Mouse (Mus musculus) mesoderm, embryonic 11.5 days (tissue): ENCODE data around the gene Slc2a9.

Source experiments
- DNase-seq: peaks from one replicate; pipeline ENCODE4 v3.0.0-alpha.2; 2012; ENCODE audit warnings: low read depth, low spot score

Gene Slc2a9

DNA sequence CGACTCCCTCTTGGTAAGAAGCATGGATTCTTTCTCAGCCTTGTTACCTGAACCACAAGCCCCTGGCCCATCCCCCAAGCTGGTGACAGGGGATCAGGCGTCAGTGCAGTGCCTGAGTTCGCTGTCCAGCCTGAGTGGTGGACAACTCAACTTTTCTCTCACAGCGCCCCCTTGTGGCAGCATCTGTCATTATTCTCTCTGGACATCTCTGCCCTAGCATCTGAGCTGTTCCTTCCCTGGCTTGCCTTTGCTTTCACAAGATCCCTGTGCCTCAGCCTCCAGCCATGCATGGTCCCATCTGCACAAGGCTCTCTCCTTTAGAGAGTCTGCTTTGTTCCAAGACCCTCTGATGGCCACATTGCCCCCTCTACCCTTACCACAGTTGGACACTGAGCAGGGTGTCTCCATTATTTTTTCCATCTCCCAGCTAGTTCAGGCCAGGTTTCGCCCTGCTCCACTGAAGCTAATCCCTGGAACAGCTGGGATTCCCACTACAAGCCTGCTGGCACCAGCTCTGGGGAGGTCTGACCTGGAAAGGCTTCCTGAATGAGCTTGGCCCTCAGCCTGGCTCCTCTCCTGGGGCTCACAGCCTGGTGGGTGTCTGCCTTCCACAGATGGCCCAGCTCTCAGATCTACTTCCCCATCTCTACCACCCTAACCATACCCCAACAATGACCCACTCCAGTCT lies 32.9 kb downstream of the Slc2a9 start:
- peak; percentile 82 for DNase-seq

DNA sequence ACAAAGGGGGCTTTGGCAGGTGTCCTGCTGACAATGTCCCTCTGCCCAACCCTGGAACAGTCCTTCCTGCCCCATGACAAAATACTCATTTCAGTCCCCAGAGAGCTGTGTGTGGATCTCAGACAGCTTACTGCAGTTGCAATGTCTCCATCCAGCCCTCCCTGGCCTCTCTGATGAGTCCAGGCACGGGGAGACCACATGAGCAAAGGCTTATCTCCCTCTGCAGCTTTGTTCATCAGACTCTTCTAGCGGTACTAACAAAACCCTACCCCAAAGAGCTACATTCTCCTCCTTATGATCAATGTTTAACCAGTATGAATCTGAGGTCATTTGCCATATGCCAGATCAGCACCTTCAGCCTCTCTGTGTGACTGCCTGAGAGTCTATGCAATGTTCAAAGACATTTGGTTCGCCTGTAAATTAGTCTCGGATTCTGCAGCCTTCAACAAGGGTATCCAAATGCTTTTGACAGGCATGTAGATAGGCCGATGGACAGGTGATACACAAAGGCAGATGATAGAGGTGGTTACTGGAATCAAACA lies 36.3 kb downstream of the Slc2a9 start:
- DNase-seq: no peak

DNA sequence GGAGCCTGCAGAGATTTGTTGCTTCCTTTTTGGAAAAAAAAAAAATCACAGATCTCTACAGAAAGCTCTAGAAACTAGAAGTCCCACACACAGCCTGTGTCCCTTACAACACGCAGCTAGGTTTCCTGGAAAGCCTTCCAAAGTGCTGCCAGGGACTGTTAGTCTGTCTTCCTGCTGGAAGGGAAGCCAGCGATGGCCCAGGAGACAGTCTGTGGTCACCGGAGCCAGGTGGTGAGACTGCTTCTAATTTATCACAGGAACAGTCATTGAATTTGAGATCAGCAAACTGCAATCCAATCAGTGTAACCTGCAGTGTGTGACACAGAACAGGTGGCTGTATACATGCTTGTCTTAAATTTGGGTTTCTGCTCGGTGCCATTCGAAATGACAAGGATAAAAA lies 41.7 kb downstream of the Slc2a9 start:
- no peak for DNase-seq

DNA sequence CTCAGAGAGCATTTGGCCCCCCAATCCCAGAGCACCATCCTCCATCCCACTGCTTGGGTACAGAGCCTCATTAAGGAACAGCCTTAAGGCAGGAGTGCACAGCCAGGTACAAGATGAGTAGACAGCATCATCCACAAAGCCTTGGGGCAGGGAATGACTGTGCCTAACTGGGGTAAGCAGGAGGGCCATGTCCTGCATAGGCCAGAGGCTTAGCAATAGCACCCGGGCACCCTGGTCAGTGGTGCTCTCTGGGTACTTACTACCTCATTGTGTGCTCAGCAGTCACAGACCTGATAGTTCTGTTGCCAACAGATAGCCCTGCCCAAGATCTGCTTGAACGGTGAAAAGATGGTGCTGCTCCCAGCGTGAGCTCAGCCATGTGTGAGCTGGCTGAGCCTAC lies 52.0 kb downstream of the Slc2a9 start:
- DNase-seq: no peak

DNA sequence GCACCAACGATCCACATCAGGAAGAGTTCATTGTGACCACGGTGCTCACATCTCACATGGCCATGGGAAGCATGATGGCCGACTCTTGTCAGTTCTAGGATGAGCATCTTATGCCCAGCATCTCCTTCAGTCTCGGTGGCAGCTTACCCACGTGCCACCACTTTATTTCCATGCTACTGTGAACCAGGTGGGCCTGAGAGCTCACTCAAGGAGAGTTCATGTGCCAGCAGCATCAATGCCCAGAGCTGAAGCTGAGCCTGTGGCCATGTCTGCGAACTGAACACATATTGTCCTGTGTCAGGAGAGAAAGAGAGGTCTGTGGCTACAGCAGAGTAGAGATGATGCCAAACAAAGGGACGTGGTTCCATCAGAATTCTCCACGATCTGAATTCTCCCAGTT lies 53.3 kb downstream of the Slc2a9 start:
- DNase-seq: no peak

DNA sequence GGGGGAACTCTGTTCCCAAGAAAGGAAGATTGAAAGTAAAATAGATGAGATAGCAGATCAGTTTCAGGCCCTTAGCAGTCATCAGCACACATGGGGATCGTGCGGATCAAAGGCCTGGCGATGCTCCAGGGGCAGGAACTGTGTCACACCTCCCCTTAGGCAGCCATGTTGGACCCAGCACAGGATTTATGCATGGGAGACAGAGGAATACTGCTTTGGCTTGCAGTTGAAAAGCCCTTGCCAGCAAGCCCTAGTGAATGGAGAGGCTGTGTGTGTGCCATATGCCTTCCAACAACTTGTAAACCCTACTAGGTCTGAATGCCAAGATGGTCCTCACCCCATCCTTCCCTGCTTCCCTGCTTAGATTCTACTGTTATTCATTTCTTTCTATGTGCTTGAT lies 54.8 kb downstream of the Slc2a9 start:
- no peak for DNase-seq

DNA sequence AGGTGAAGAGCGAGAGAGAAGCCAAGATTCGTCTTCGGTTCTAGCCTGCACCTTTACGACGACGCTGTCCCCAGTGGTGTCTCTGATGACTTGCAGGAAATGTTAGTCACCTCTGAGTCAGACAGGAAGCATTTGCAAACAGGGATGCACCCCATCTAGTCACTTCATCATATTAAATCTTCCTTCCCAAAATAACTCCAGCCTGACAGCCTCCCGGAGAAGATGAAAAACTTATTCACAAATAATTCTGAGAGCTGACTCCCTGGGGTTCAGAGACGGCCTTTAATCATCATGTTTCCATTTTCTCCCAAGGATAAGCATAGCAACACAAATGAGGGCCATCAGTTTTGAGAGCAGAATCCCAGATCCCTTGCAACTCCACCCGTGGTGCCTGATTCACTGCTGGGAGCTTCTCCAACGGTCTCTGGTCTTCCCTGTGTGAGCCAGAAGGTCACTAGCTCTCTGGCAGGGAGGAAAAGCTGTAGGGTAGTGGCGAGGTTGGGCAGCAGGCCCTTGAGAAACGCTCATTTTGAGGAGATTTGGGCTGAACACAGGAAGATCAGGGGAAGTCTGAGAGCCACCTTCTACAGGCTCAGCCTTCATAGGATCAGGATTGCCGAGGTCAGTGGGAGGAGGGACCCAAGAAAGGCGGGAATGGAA lies 56.5 kb downstream of the Slc2a9 start:
- no peak for DNase-seq

DNA sequence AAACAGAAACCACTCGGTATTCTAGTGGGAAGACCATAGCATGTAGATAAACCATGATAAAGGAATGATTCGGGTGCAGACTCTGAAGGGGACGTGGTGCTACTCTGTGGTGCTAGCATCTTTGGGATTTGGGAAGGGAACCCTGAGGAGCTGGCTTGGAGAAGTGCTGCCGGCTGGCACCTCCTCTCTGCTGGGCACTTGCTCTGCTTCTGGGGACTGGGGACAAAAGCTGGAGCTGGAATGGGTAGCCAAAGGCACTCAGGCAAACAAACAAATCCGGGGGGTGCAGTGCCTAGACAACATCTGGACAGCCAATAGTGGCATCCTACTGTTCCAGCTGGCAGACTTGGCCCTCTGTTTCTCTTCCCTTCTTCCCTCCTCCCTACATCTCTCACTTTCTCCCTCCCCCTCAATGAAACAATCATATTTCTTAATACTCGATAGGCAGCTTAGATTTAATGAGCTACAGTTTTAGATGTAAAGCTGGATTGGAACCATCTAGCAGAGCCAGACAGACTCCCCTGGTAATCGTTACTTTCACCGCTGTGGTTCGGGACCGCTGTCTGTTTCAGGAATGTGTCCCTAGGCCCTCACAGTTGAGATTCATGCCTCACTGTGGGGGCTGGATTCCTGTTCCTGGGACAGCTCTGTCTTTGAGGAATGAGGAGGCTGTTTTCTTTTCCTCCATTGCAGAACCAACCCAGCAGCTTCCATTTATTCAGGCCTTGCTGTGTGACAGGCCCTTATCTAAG lies 61.7 kb downstream of the Slc2a9 start:
- no peak for DNase-seq

DNA sequence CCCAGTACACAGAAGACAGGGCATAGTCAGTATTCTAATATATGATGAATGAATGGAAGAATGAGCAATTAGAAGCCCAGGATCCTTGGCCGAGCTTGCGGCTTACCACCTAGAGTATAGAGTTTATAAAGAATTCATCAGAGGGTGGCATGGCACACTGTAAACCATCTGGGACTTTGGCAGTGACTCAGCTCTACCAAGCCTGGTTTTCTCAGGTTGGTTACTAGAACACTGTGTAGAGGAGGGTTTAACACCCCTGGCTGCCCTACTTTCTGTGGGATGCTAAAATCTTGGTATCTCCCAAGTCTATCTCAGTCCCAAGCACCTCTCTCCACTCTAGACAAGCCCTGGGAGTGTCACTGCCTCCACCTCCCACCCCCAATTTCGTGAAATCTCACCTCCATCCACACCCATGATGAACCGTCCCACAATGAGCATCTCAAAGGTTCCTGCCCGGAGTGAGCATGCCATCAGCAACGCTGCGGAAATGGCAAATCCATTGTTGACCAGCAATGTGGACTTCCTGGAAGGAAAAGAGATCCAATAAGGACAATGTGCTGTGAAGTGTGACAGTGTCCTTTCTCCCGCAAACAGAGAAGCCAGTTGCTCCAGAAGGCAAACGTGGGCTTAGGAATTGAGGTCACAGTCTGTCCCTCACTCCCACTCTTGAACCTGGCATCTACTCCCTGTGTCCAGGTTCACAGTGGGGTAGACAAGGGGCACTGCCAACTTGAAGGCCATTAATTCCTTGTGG lies 62.5 kb downstream of the Slc2a9 start:
- DNase-seq: no peak

DNA sequence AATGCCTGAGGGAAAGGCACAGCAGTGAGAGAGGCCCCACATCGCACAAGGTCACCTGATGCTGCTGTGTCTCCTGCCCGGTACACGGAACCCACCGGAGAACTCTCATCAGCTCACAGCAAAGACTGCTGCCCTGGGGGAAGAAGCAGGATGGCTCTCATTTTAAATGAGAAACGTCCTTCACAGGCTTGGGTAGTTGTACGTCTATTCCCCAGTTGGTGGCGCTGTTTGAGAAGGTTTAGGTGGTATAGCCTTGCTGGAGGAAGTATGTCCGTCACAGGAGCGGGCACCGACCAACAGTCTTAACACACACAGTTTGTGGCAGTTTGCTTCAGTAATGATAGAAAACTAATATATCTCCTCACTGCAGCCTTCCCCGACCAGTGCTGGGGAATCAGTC lies 66.3 kb downstream of the Slc2a9 start:
- no peak for DNase-seq

DNA sequence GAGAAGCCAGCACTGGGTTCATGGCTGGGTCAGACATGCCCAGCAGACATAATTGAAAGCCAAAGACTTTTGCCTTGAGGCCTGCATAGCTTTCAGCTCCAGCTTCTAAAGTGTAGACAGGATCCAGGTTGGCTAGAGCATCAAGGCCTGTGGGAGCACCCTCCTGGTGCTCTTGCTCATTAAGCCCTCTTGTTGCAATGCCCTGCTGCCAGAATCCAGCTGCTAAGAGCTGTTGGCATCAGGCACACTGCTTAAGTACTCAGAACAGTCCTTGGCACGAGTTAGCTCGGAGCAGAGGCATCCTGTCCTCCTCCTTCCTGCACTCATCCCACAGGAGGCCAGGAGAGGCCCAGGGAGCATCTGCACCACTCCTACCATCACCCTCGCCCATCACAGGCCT lies 68.1 kb downstream of the Slc2a9 start:
- no peak for DNase-seq

DNA sequence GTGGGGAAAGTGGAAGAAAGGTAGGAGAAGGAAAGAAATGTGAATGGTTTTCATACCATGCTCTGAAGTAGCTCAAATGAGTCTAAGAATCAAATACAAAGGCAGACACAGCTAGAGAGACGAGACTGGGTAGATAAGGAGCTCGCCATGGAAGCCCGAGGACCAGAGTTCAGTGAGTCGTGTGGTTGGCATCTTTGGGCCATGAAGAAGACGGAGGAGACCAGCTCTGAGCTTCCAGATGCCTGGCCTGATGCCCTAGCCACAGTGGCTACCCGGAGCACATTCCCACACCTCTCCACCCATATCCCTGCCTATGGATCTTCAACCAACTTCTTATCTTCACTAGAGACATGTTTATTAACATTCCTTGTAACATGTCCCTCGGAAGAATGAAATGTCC lies 71.7 kb downstream of the Slc2a9 start:
- no peak for DNase-seq

DNA sequence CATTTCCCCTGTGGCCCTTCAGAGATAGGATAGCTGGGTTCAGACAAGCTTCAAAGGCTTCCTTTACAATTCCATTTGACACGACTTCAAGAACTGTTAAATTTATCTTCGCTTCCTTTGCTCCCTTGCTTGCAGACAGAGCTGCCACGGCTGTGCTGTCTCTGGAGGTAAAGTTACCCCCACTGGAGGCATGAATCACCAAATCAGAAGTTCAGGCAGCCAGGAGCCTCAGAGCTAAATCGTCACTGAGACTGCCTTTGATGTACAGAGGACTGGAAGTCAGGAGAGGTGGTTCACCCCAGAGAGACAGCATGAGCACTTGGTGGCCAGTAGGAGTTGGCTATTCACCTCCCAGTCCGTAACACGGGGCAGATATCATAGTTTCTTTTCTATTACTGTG lies 73.8 kb downstream of the Slc2a9 start:
- DNase-seq: no peak

DNA sequence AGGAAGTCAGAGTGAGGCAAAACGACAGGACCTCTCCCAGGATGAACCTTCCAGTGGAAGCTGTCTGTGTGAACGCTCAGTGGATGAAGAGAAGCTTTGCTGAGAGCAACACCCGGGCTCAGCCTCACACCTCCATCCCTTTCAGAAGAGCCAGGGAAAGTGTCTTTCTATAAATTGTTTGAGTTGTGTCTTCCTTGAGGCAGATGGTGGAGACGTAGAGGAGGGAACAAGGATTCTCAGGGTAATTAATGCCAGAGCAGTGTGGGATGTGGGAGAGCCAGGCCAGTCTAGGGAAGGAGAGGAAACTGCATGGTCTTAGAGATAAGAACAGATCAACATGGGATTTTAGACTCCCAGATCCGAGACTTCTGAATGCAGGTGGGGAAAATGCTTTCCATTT lies 75.2 kb downstream of the Slc2a9 start:
- no peak for DNase-seq

DNA sequence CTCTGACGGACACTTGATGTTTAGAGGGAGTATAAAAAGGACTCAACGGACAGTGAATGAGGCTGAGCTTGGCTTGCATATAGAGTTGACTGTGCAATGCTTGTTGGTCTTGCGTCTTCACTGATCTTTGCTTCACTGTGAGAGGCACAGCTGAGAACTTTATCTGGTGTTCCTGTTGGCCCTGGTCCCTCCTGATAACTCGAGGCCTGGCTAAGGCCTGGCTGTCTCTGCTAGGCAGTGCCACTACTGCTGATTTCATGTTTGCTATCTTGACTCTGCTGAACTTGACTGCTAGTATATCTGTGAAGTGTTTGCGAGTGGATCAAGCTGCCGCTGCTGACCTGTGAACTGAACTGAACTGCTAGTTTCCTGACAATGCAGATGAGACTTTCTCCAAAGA lies 77.4 kb downstream of the Slc2a9 start:
- DNase-seq: no peak

DNA sequence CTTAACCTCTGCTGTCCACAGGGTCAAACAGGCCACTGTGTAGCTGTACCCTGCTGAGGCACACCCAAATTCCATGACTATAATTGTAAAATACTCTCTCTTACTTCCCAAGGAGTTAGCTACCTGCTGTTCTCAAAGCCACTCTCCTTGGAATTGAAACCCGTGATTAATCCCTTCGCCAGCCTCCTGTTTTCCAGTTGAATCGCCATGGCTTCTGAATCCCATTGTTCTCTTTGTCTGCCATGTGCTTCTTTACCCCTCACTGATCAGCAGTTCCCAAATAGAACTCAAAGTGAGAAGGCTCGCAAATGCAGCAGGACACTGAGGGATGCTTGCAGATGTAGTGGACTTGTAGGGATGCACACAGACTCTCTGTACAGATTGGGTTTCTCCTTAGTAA lies 80.5 kb downstream of the Slc2a9 start:
- peak; percentile 24 for DNase-seq

DNA sequence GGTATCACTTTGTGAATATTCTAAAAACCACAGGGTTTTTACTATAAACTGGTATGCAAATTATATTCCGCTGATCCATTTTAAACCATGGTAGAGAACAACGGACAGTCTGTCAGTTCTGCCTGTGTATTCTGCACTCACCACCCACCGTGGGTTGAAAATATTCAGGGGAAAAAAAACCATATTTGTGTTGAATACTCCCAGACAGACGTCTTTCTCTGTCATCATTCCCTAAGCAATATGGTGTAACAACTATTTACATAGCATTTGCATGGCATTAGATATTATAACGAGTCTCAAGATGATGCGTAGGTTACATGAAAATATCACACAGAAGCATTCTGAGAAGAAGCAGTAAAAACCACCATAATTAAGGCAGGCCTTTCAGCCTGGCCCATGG lies 84.1 kb downstream of the Slc2a9 start:
- no peak for DNase-seq

DNA sequence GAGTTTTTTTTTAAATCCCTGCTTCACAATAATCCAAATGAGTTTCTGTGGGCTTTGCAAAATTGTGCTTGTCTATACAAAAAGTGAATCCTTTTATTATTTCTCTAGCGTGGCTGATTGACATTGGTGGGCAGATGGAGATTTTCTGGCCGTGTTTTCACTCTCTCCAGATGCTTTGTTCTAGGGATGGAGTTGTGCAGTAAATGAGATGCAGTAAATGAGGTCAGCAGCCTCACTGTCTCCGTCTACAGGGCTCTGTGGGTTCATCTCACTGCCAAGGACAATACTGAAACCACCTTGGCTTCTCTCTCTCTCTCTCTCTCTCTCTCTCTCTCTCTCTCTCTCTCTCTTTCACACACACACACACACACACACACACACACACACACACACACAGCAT lies 99.3 kb downstream of the Slc2a9 start:
- no peak for DNase-seq

DNA sequence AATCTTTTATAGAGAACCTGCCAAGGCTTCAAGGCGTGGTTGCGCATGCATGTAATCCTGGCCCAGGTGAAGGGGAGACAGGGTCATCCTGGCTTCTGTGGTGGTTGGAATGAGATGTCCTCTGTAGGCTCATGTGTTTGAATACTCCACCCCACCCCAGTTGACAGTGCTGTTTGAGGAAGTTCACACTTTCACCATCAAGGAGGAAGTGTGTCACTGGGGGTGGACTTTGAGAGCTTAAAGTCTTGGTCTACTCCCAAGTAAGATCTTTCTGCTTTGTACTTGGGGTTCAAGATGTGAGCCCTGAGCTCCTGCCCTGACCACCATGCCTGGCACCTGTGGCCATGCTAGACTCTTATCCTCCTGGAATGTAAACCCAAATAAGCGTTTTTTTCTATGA lies 100.7 kb downstream of the Slc2a9 start:
- no peak for DNase-seq

DNA sequence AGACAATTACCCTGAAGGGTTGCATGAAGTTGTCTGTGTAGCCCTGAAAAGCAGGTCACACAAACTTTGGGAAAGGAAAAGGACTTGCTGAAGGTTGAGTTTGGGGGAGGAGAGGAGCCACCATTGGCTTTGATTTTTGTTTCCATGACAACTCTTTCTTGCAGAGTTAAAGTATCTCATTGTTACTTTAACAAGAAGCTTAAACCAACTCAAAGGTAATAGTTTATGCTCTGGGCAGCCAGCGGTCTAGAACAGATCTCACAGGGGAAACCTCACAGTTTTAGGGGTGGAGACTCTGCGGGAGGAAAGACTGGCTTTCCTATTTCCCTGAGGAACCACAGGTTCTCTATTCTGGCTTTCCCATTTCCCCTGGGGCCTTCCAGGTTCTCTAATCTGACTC lies 114.1 kb downstream of the Slc2a9 start:
- no peak for DNase-seq

DNA sequence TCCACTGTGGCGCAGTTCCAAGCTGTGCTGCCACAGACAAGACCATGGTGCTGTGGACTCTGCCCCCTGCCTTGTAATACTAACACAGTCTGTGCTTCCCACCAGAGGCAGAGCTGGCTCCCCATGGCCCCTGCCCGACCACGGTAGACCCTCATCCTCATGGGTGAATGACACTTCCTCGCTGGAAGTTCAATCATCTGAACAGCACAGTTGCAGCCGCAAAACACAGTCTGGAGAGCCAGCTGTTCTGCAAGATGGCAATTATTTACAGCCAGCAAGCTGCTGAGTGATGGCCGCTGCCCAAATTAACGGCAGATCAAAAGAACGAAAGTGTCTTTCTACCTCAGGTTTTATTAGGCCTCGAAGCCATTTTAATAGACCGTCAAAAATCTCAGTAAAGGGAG lies 114.5 kb downstream of the Slc2a9 start:
- peak; percentile 41 for DNase-seq

DNA sequence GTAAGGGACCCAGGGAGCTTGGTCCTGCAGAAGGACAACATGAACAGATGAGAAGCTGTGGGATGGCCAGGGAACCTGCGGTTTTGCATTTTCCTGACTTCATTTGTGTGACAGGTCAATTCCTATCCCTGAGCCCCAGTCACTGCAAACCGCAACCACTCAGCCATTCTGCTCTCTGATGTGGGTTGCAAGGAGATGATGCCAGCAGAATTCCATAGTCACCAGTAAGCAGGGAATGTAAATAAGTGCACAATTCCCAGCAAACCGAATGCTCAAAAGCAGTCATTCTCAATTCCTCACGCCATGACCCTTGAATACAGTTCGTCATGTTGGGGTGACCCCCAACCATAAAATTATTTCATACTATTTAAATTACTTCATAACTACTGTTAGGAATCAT lies 123.0 kb downstream of the Slc2a9 start:
- no peak for DNase-seq
